Mouse (Mus musculus) frontal cortex, postnatal 25 days (tissue): ENCODE measurements around the gene Pdp2.
"Not testable (repeated sequence)": the region's sequence is repeated elsewhere in the genome, so short reads cannot be mapped to it uniquely, and the experiment has no call there.

Experiments
- DNase-seq, 2 experiments: peaks; one replicate each; pipeline ENCODE4 v3.0.0; 2022; ENCODE audit warnings: low spot score in 2 of 2

Gene Pdp2

GRCm38 (mm10) chr8:104591133-104591834 lies at the start of gene Pdp2:
TSS of gene Pdp2 (plus strand) at chr8:104591451.
- peak; percentile 79 to 88 for DNase-seq

GRCm38 (mm10) chr8:104541515-104541880 lies 49.8 kb upstream of the Pdp2 start:
- DNase-seq = no peak

- DNase-seq = peak; percentile 44 to 64
These were observed 49.1 kb upstream of the Pdp2 start for GRCm38 (mm10) chr8:104542160-104542559.

GRCm38 (mm10) chr8:104543440-104544045 lies 47.7 kb upstream of the Pdp2 start:
- no peak for DNase-seq

GRCm38 (mm10) chr8:104555191-104555590 lies 36.1 kb upstream of the Pdp2 start:
- no peak for DNase-seq

- DNase-seq = no peak
These were observed 34.0 kb upstream of the Pdp2 start for GRCm38 (mm10) chr8:104557226-104557625.

- no peak for DNase-seq
These were observed 30.5 kb upstream of the Pdp2 start for GRCm38 (mm10) chr8:104560731-104561130.

GRCm38 (mm10) chr8:104564633-104565456 lies 26.4 kb upstream of the Pdp2 start:
- DNase-seq = peak; percentile 55 to 73

- DNase-seq = no peak
These were observed 25.8 kb upstream of the Pdp2 start for GRCm38 (mm10) chr8:104565457-104565798.

GRCm38 (mm10) chr8:104569559-104569958 lies 21.7 kb upstream of the Pdp2 start:
- DNase-seq = no peak

GRCm38 (mm10) chr8:104570436-104571343 lies 20.6 kb upstream of the Pdp2 start:
- DNase-seq = peak; percentile 76 to 81

- DNase-seq = no peak
These were observed 14.4 kb upstream of the Pdp2 start for GRCm38 (mm10) chr8:104576820-104577219.

- DNase-seq = not testable (repeated sequence)
These were observed 13.6 kb upstream of the Pdp2 start for GRCm38 (mm10) chr8:104577606-104578005.

GRCm38 (mm10) chr8:104584522-104584921 lies 6.7 kb upstream of the Pdp2 start:
- DNase-seq = no peak

GRCm38 (mm10) chr8:104590284-104590683 lies 967 bp upstream of the Pdp2 start:
- DNase-seq = no peak

- no peak for DNase-seq
These were observed 605 bp downstream of the Pdp2 start for GRCm38 (mm10) chr8:104591856-104592255.

- DNase-seq = no peak
These were observed 1.3 kb downstream of the Pdp2 start for GRCm38 (mm10) chr8:104592566-104592965.

- no peak for DNase-seq
These were observed 2.5 kb downstream of the Pdp2 start for GRCm38 (mm10) chr8:104593536-104594325.

- no peak for DNase-seq
These were observed 3.5 kb downstream of the Pdp2 start for GRCm38 (mm10) chr8:104594611-104595362.
